Mouse (Mus musculus) lung, postnatal 4 days (tissue): Measurements from ENCODE around the gene Polr3k.

Source experiments
- DNase-seq, 2 experiments: peaks; one replicate each; pipeline ENCODE4 v3.0.0; 2021

Gene Polr3k

GRCm38 (mm10) chr2:181863791-181864535, at the start of gene Polr3k:
TSS of gene Polr3k (plus strand) at chr2:181864337.
- DNase-seq, result peak; percentile 94 to 96

GRCm38 (mm10) chr2:181829032-181829650, 35.0 kb upstream of the Polr3k start:
- no peak for DNase-seq

- DNase-seq, result no peak
Observed at GRCm38 (mm10) chr2:181832745-181833144, 31.4 kb upstream of the Polr3k start.

- DNase-seq, result peak; percentile 93 to 95
Observed at GRCm38 (mm10) chr2:181837372-181838292, 26.5 kb upstream of the Polr3k start, which contains the start of gene Pcmtd2. TSS of gene Pcmtd2 (plus strand) at chr2:181837854.

GRCm38 (mm10) chr2:181838293-181838680, 25.9 kb upstream of the Polr3k start:
- peak in 1 of 2 experiments; percentile 13 for DNase-seq

- no peak for DNase-seq
Observed at GRCm38 (mm10) chr2:181845709-181846394, 18.3 kb upstream of the Polr3k start.

- no peak for DNase-seq
Observed at GRCm38 (mm10) chr2:181864536-181864860, 361 bp downstream of the Polr3k start.

- peak in 1 of 2 experiments; percentile 69 for DNase-seq
Observed at GRCm38 (mm10) chr2:181866931-181867330, 2.8 kb downstream of the Polr3k start.

GRCm38 (mm10) chr2:181871039-181871438, 6.9 kb downstream of the Polr3k start:
- DNase-seq, result no peak

- DNase-seq, result no peak
Observed at GRCm38 (mm10) chr2:181878903-181879302, 14.8 kb downstream of the Polr3k start.

GRCm38 (mm10) chr2:181883022-181883749, 19.0 kb downstream of the Polr3k start:
- no peak for DNase-seq

- DNase-seq, result no peak
Observed at GRCm38 (mm10) chr2:181917861-181918260, 53.7 kb downstream of the Polr3k start.

GRCm38 (mm10) chr2:181918501-181918900, 54.4 kb downstream of the Polr3k start:
- no peak for DNase-seq
